Mouse (Mus musculus): ENCODE data around the gene Prkag3. TPM values are rescaled to one million over a fixed set of nuclear protein-coding genes. Genes with fewer than 3 reads are reported as not detected.
A peak's percentile ranks its signal among the peaks of the same experiment; 100 is the strongest.

The Prkag3 gene
- total RNA-seq, 2 experiments from 2014 or later = not detected

DNA sequence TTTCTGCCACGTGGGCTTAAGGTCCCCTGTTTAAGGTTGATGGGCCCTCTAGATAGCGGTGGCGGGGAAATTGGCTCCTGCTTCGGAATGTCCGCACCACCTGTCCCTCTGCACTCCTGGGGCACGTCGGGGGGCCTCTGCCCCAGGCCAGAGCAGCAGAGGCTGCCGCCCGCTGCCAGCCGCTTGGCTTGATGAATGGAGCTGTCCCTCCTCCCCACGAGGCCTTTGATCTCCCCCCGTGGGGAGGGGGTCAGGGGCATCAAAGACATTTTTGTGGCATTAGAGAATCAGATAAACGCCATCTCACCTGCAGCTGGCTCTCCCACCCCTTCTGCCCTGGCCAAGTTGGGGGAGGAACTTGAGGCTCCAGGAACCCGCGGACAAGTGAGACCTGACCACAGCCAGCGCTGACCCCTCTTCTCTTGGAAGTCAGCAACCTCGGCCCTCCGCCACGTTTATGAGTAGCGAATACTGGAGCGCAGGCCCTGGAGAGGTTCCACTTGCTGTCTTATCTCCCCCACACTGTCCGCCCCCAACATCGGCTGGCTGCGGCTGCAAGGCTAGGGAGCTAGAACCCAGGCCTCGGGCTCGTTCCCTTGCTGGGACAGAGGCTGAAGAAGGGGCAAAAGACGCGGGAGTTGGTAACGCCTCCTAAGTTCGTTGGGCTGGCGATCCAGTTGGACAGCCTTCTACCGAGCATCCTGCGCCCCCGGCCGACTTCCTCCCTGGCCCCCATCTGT is 21.9 kb upstream of the Prkag3 start:
- DNase-seq (ENCODE audit: low spot score in 2 of 2) = no peak
- intact Hi-C loops (cut with DNase I) = no loop called here

DNA sequence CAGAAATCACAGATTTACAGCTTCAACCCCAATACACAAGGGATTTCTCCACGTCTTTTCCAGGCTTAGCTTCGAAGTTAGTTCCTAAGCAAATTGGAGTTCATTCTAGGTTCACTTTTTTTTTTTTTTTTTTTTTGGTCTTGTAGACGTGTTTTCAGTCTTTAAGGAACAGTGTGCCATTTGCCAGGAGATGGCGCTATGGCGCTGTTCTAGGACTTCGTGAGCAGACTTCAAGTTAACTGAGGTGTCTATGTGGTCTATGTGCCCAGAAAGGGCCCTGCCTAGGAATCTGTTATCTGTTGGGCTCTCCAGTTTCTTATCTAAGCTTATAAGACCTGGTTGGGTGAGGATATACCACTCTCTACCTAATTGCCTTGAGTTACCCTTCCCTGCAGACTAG is 14.1 kb upstream of the Prkag3 start:
- DNase-seq (ENCODE audit: low spot score in 2 of 2) = peak; percentile 84 to 87
- intact Hi-C loops (cut with DNase I) = no loop called here

DNA sequence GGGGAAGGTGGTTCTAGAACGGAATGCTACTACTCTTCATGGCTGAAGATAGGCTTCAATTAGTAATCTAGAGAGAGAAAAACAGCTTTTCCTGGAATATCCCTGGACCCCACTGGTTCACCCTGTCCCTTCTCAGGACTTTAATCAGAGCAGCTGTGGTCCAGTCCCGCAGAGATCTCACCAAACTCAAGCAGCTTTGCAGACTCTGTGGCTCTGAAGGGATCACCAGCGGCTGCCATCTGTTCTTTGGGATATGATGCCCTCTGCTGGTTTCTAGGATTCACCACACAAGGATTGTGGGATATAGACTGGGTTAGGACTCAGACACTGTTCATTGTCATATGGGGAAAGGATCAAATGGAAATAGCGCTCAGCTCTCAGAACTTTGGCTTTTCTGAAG is 10.8 kb upstream of the Prkag3 start:
- peak; percentile 70 to 73 for DNase-seq (ENCODE audit: low spot score in 2 of 2)
- intact Hi-C loops (cut with DNase I) = no loop called here

DNA sequence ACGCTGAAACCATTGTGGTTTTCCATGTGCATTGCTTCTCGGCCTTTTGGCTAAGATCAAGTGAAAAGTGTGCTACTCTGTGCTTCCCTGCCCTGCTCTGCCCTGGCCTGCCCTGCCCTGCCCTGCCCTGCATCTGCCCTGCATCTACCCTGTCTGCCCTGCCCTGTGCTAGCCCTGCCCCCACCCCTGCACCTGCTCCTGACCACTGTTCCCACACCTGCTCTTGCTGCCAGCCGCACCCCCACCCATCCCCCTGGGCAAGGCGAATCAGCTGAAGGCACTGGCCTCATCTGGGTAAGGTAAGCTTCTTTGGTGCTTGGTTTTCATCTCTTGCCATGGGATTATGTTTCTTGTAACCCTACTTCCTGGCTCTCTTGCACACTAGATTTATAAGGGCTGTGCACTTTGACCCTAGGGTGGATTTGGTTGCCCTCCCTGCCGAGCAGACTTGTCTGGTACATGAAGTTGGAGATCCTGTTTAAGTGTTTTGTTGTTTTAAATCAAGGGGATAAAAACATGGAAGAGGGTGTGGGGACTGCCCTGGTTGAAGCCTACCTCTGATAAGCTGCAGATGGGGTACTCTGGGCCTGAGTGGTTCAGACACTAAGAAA is 5.3 kb upstream of the Prkag3 start:
- DNase-seq (ENCODE audit: low spot score in 2 of 2) = no peak
- intact Hi-C loops (cut with DNase I) = no loop called here

DNA sequence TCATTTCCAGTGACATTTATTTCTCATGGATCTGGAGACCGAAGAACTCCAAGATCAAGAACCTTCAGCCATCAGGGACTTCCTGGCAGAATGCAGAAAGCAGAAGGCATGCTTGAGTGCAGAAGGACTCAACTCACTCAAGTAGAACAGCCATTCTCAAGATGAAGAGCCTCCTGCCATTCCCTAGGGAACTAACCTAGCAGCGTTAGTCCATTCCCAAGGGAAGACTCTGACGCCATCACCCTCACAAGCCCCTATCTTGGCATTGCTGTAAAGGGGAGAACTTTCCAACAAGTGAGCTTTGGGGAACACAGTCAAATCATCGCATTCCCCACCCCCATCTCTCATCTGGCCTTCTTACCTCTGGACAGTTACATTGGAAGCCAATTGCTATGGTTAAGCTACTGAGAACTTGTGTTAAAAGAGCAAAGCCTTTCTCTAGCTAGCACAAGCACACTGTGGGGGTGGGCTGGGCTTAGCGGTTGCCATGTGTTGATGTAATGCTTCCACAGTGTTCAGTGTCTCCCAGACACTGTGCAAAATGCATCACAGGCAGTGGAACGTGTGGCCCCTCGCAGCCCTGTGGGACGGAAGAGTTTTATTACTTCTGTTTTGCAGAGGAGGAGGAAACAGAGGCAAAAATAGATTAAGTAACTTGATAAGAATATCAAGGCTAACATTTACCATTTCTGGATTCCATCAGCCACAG is 4.4 kb upstream of the Prkag3 start:
- intact Hi-C loops (cut with DNase I) = no loop called here
- peak in 1 of 2 experiments; percentile 23 for DNase-seq (ENCODE audit: low spot score in 2 of 2)

DNA sequence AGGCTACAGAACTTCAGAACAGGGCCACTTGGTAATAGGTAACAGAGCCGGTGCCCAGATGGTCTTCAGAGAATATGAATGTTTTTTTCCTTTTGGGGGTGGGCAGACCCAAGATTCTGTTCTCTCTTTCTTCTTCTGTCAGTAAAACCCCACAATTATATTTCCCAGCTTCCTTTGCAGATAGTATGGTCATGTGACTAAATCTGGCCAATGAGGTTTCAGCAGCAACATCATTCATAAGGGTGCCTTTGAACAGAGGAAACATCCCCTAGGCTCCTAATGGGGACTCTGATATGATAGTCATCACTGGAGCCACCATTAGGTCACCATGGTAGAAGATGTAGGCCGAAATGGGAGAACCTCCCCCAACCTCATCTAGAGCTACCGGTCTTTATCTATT is 3.8 kb upstream of the Prkag3 start:
- DNase-seq (ENCODE audit: low spot score in 2 of 2) = no peak
- intact Hi-C loops (cut with DNase I) = no loop called here

DNA sequence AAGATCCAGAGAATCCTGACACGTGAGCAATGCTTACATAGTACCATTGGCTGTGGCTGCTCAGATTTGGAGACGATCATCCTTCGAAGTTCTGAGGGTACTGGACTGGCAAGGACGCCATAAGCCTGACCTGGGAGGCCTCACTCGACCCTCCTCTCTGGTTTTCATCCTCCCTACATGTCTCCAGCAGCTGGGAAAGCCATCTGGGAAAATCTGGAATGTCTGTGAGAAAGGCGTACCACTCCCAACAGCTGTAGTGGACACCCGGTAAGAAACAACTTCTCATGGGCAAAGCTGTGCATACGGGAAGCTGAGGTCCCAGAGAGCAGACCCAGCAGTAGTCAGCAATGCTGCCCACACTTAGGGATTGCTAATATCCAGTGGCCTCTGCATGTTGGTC is 3.1 kb upstream of the Prkag3 start:
- intact Hi-C loops (cut with DNase I) = no loop called here
- DNase-seq (ENCODE audit: low spot score in 2 of 2) = no peak

DNA sequence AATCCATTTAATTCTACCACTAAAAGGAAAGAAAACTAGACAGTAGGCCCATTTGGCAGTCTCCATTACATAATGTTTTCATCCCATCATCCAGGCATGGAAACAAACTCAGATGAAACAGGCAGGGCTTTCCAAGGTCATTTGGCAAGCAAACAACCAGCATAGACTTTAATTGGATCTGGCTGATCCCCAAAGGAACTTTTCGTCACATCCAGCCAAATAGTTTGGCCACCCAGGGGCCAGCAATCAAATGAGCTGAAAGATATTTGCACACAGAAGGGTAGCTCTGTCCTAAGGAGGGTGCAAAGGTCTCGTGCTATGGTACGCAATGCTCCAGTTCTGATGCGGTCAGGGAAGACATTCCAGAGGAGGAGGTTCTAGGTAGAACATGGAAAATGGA is 1.7 kb upstream of the Prkag3 start:
- intact Hi-C loops (cut with DNase I) = no loop called here
- peak in 1 of 2 experiments; percentile 53 for DNase-seq (ENCODE audit: low spot score in 2 of 2)

DNA sequence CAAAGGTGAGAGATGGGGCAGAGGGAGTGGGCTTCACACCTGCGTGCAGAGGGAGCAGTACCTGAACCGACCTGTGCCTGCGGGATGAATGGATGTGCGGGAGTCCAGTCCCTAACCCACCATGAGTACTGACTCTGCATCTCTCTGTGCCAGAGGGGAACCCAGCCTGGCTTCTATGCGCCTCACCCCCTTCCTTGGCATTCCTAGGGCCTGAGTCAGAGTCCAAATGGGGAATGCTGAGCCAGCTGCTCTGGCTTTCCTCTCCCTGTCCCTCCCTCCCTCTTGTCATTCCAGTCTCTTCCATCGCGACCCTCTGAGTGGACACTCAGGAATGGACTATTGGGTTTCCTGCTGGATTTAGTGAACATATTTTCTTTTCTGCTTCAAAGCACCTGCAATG is 280 bp upstream of the Prkag3 start:
- DNase-seq (ENCODE audit: low spot score in 2 of 2) = no peak
- intact Hi-C loops (cut with DNase I) = no loop called here

DNA sequence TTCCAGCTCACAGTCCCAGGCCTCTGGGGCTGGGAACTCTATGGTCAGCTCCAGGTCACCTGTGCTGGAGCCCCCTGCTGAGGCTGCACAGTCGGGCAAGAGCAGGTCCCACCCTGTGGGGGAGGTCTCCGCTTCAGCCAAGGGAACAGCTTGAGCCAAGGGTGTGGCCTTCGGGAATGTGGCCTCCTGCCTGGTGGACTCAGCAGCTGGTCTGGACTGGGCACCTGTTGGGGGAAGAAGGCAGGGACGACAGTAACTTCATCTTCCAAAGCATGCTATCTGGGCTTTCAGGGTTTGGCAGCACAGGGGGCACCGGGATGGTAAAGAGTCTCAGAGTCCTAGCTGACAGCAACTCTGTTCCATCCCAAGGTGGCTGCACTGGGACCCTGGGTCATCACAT is 1.7 kb downstream of the Prkag3 start:
- DNase-seq (ENCODE audit: low spot score in 2 of 2) = no peak

DNA sequence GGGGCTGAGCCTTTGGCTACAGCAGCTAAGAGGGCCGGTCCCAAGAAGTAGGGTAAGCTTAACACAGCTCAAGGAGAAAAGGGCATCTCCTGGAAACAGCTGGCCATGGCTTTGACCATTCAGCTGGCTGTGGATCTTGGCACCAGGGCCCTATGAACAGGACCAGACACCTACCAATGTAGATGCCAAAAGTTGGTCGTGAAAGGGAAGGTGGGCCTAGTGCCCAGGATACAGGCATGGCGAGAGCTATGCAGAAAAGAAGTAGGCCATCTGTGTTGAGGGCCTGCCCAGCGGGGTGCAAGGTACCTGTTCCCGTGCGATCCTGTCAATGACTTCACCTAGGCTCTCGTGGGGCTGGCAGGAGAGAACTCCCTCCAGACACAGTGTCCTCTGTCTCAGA is 8.2 kb downstream of the Prkag3 start:
- intact Hi-C loops (cut with DNase I) = no loop called here
- DNase-seq (ENCODE audit: low spot score in 2 of 2) = no peak

More for the DNA sequence above, 1.7 kb downstream of the Prkag3 start:
- intact Hi-C loops (cut with DNase I) = no loop called here

DNA sequence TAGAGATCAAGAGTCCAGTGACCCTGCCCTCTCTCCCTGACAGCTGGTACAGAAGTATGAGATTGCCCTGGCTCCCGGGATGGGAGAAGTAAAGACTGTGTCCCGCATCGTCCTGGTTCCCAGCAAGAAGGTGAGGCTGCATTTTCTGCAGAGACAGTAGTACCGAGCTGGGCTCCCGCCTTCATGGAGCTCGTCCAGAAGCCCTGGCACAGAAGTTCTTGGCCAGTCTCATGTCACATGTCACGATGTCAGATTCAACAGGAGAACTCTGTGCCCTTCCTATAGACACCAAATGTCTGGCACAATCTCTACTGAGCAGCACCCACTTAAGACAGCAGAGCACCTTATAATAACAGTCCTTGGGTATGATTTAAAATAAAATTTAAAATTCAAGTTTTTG is 11.5 kb downstream of the Prkag3 start:
- intact Hi-C loops (cut with DNase I) = no loop called here
- no peak for DNase-seq (ENCODE audit: low spot score in 2 of 2)

DNA sequence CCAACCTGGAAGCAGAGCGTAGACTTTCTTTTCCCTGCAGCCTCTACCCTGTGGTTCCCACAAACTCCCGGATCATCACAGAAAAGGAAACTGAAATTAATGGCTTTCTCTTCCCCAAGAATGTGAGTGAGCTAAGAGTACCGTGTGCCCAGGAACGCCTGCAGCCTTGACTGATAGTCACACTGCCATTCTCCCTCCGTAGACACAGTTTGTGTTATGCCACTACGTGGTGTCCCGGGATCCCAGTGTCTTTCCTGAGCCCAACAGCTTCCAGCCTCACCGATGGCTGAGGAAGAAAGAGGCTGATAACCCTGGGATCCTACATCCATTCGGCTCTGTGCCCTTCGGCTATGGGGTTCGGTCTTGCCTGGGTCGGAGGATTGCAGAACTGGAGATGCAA is 12.0 kb downstream of the Prkag3 start:
- intact Hi-C loops (cut with DNase I) = no loop called here
- no peak for DNase-seq (ENCODE audit: low spot score in 2 of 2)

DNA sequence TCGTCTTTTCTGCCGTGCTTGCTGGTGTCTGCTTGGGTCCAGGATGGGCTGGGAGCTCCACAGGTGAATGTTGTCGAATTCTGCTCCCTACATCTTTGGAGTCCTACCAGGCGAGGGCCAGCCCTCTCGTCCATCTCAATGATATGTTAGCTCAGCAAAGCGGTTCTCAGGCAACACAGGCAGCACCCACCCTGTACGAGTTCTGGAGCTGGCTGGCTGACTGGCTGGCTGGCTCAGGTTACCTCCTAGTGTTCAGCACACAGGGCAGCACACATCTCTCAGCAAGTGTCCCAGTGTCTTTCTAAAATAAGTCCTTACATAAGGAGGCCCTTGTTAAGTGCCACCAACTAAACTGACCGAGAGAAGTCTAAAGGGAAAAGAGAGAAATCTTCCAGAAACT is 20.6 kb downstream of the Prkag3 start:
- DNase-seq (ENCODE audit: low spot score in 2 of 2) = no peak
- intact Hi-C loops (cut with DNase I) = no loop called here

DNA sequence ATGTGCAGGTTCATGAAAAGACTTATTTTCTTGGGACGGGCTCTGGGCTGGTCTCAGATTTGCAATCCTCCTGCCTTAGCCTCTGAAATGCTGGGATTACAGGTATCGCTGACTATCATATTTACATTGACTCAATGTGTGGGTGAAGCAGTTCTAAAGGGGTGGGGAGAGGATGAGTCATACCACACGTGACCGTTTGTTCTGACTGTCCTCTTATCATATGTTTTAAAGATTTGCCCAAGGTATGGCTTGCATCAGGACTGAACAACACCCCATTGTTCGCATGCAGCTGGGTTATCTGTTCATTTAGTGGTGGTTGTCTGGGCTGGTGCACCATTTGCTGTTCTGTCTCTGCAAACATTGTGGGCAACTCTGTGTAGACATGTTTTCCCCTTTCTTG is 22.3 kb downstream of the Prkag3 start:
- no peak for DNase-seq (ENCODE audit: low spot score in 2 of 2)
- intact Hi-C loops (cut with DNase I) = no loop called here

DNA sequence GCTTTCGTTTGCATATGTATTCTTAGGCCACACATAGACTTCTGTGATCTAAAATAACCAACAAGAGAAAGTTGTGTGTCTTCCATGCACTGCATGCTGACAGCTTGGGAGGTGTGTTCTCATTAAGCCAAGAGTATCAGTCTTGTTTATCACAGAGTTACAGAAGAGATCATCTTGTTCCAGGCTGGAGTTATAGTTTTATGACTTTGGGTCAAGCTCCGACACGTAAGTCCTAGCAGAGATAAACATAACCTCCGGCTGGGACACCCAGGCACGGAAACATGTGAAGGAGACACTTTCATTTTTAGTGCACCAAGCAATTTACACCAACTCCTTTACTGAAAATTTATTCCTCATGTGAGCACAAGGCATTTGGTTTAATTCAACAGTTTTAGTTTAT is 22.9 kb downstream of the Prkag3 start:
- no peak for DNase-seq (ENCODE audit: low spot score in 2 of 2)
- intact Hi-C loops (cut with DNase I) = no loop called here

DNA sequence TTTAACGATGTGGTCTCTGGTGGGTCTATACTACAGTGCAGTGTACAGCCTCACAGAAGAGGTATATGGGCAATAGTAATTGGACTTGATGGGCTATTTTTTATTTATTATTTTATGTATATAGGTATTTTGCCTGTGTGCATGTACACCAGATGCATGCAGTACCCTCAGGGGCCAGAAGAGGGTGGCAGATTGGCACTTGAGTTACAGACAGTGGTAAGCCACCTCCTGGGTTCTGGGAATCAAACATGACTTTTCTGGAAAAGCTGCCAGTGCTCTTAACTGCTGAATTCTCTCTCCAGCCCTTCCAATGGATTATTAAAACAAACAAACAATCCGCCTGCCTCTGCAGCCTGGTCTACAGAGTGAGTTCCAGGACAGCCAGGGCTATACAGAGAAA is 25.3 kb downstream of the Prkag3 start:
- intact Hi-C loops (cut with DNase I) = no loop called here
- no peak for DNase-seq (ENCODE audit: low spot score in 2 of 2)

DNA sequence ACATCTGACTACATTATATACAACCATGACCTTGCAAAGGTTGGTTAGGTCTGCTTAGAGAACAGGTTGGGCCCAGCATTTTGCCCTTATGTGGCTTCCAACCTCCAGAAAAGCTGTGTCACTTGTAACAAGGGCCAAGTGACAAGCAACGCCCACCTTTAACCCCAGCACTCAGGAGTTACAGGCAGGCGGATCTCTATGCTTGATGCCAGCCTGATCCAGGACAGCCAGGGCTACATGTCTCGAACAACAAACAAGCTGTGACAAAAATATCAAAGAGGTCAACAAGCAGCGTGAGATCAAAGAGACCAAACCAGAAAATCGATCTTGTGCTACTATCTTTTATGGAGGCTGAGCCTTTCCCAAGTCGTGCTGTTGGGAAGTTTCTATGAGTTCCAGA is 27.4 kb downstream of the Prkag3 start:
- intact Hi-C loops (cut with DNase I) = no loop called here
- no peak for DNase-seq (ENCODE audit: low spot score in 2 of 2)

DNA sequence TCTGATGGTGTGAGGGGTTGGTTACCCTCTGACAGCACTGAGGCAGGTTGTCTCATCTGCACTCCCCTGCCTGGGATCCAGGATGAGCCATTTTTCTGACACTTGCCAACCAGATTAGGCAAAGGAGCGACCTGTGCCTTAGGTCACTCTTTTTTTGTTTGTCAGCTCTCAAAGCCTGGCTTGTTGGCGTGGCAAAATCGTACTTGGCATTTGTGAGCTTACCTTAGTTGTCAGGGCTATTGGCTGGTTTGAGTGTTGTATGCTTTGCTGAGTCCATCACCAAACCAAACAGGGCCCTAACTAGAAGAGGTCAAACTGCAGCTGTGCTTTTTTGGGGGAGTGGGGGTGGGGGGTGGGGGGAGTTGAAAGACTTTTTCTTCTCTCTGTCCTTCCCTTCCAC is 29.7 kb downstream of the Prkag3 start:
- DNase-seq (ENCODE audit: low spot score in 2 of 2) = no peak
- intact Hi-C loops (cut with DNase I) = no loop called here

DNA sequence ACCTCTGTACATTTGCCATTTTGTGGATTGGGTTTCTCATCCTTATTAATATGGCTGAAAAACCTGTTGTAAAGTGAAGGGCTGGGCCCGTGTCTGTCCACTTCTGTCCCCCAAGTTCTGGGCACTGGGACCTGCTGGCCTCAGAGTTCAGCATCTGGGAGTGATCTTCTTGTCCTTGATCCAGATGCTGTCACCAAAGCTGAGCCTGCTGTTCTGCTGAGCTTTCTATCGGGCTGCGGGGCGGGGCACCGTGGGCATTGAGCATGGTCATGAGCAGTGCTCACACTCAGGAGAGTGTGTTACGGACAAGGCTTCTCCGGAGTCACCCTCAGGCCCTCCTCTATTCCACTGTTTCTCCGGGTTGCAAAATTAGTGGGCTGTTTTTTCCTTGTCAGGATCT is 30.9 kb downstream of the Prkag3 start:
- no peak for DNase-seq (ENCODE audit: low spot score in 2 of 2)
- intact Hi-C loops (cut with DNase I) = no loop called here

DNA sequence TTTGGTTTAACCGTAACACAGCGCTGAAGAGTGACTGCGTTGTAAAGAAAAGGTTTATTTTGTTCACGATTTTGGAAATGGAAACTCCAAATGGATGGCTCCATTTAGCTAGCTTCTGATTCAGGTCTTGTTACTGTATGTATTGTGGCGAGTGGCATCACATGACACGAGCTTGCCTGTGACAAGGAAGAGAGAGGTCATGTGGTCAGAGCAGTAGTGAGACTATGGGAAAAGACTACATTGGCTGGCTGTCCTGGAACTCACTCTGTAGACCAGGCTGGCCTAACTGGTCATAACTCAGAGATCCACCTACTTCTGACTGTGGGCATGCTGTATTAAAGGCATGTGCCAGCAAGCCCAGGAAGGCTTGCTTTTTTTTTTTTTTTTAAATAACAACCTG is 33.1 kb downstream of the Prkag3 start:
- DNase-seq (ENCODE audit: low spot score in 2 of 2) = no peak
- intact Hi-C loops (cut with DNase I) = no loop called here
